Mouse (Mus musculus) kidney, adult 10 weeks (tissue): ENCODE results near the gene Tnfsf11. TPM values are rescaled to one million over a fixed set of nuclear protein-coding genes. Genes with fewer than 3 reads are reported as not detected.

ENCODE experiments used
- polyA plus RNA-seq: library from polyadenylated mRNA; stranded (reverse); fragments of 350-450 nt; fragmentation: Illumina TruSeq; extraction: RNeasy Lipid Tissue Mini Kit (QIAGEN cat#74804); gene quantifications from one replicate; pipeline ENCODE4 v1.2.3, GENCODE M21; 2014; ENCODE audit warnings: low read depth, low replicate concordance

Tnfsf11 gene
- not detected for polyA plus RNA-seq

DNA sequence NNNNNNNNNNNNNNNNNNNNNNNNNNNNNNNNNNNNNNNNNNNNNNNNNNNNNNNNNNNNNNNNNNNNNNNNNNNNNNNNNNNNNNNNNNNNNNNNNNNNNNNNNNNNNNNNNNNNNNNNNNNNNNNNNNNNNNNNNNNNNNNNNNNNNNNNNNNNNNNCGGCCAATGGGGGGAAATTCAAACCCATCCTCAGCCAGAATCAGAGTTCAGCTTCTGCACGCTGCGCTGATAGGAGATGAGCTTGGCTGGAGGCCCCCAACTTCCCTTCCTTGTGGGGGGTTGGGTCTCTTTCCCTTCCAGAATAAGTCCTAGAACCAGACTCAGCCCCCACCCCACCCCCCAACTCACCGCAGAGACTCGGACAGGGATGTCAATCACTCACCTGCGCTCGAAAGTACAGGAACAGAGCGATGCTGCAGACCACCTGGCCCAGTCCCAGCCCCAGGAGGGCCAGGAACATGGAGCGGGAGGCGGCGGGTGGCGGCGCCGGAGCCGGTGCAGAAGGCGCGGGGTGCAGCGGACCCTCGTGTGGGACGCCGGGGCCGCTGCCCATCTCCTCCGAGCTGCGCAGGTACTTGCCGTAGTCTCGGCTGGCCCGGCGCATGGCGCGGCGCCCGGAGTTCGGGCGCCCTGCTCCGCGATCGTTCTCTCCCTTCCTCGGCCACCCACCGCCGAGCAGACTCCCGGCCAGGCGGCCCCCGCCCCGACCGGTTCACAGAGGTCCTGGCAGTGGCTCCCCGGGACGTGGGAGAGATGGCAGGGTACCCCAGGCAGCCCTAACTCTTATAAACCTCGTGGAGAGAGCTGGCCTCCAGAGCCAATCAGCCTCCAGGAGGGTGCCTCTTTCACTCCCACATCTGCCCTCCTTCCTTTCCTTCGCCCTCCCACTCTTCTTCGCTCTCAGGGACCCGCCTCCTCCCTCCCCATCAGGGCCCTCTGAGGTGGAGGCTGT, at the start of gene Tnfsf11:
Gene Tnfsf11, minus strand, starts transcription at position 758 of the 952 bp plus-strand sequence.

Other genes with a start within 250 kb of the Tnfsf11 start
- not detected for gene Fam216b, start 219.0 kb downstream of the Tnfsf11 start, polyA plus RNA-seq
- 80.2 TPM for gene Akap11, start 228.8 kb upstream of the Tnfsf11 start, polyA plus RNA-seq